Mouse (Mus musculus) stomach, embryonic 15.5 days (tissue): ENCODE measurements at regions not wholly inside any gene's neighbourhood (a gene's known extent, or its start where the extent isn't known, plus 50 kb on each side); places are given as distances from the start of the nearest gene placed in this dataset.

Source experiments
- ATAC-seq: fragments of 200-750 bp; cut with Nextera tagmentation; 2 replicates; pipeline ENCODE4 v1.8.0; 2017; ENCODE audit warnings: low read depth, moderate number of reproducible peaks, moderate TSS enrichment; ENCODE audit not compliant: insufficient read depth, low FRiP score
- H3K27ac ChIP-seq: fragments of 300-500 bp; sonication (generic); 2 replicates; pipeline ENCODE4 v1.5.1; 2015; ENCODE audit warnings: mild to moderate bottlenecking, inconsistent platforms
- H3K27me3 ChIP-seq: fragments of 300-500 bp; sonication (generic); replicated peaks from 2 replicates; pipeline ENCODE4 v1.6.1; 2015; ENCODE audit warnings: inconsistent platforms
- H3K36me3 ChIP-seq: fragments of 300-500 bp; sonication (generic); 2 replicates; pipeline ENCODE4 v1.6.1; 2015; ENCODE audit warnings: inconsistent platforms
- H3K4me1 ChIP-seq: fragments of 300-500 bp; sonication (generic); 2 replicates; pipeline ENCODE4 v1.6.1; 2015; ENCODE audit warnings: inconsistent platforms
- H3K4me2 ChIP-seq: fragments of 300-500 bp; sonication (generic); 2 replicates; pipeline ENCODE4 v1.6.1; 2015; ENCODE audit warnings: mild to moderate bottlenecking, inconsistent platforms
- H3K4me3 ChIP-seq: fragments of 300-500 bp; sonication (generic); replicated peaks from 2 replicates; pipeline ENCODE4 v1.5.1; 2015; ENCODE audit warnings: inconsistent platforms
- H3K9ac ChIP-seq: fragments of 300-500 bp; sonication (generic); 2 replicates; pipeline ENCODE4 v1.6.1; 2015; ENCODE audit warnings: inconsistent platforms
- H3K9me3 ChIP-seq: fragments of 300-500 bp; sonication (generic); 2 replicates; pipeline ENCODE4 v1.6.1; 2016; ENCODE audit warnings: inconsistent platforms
- WGBS: fragments of 180-500 bp; shearing (Covaris S2); methylation state at CpG from one replicate; pipeline ENCODE4 v1.1.7; 2015; 5-methylcytosine and 5-hydroxymethylcytosine counted together

DNA sequence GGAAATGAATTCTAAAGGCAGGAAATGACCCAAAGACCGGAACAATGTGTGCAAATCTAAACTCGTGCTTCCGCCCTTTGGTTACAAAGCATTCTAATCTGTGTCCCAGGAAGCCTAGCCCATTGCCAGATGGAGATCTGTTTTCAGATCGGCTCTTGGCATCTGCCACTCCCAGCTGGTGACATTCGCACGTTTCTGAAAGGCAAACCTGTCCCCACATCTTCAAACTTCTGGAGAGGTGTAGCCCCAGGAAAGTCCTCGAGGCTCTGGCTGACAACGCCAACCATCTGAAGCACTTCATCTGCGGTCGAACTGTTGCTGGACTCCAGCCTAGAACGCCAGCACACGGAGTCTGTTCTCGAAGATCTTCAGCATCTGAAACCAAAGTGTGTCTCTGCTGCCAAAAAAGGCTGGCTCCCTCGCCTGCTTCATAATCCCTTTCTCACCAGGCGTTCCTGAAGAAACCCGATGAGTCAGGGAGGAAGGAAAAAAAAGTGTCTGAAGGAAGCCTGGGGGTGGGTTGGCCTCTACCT, 73.2 kb upstream of the Map4k3 start:
- ATAC-seq = no peak
- H3K9ac ChIP-seq = no peak overlapping the region

GRCm38 (mm10) chr17:80800877-80801276, 72.6 kb upstream of the Map4k3 start:
- 0 out of 2 replicates have a peak overlapping the region, but pooled peaks have one; percentile 2 for H3K4me3 ChIP-seq
- H3K9ac ChIP-seq = no peak overlapping the region
- peak overlapping the region; percentile 88 for H3K27ac ChIP-seq
- 67% methylated on average over 13 of the region's 13 CpGs for WGBS
- H3K27me3 ChIP-seq = no peaks in the 10 kb centered on the region
- peak; percentile 38; the same call in 1 of the 2 replicates for ATAC-seq
- peaks cover 20% of the 10 kb centered on the region for H3K4me1 ChIP-seq
- no peaks in the 10 kb centered on the region for H3K9me3 ChIP-seq
- H3K4me2 ChIP-seq = peak overlapping the region; percentile 43
- H3K36me3 ChIP-seq = no peaks in the 10 kb centered on the region

More for the DNA sequence above, 73.2 kb upstream of the Map4k3 start:
- Histone ChIP-seq H3K27me3 (no peaks in the 10 kb centered on the region), H3K27ac (peak overlapping the region; percentile 88), H3K9me3 (no peaks in the 10 kb centered on the region), H3K36me3 (no peaks in the 10 kb centered on the region), H3K4me3 (0 out of 2 replicates have a peak overlapping the region, but pooled peaks have one; percentile 5), H3K4me1 (peaks cover 20% of the 10 kb centered on the region), H3K4me2 (peak overlapping the region; percentile 43)
- 13% methylated on average over 16 of the region's 16 CpGs for WGBS

GRCm38 (mm10) chr17:80800454-80800853, 72.2 kb upstream of the Map4k3 start:
- Histone ChIP-seq H3K9ac (no peak overlapping the region), H3K27me3 (no peaks in the 10 kb centered on the region), H3K27ac (peak overlapping the region; percentile 88), H3K4me3 (no peak overlapping the region), H3K36me3 (no peaks in the 10 kb centered on the region), H3K4me2 (no peak overlapping the region), H3K9me3 (no peaks in the 10 kb centered on the region), H3K4me1 (peaks cover 20% of the 10 kb centered on the region)
- ATAC-seq = no peak
- WGBS = 66% methylated on average over 5 of the region's 5 CpGs

GRCm38 (mm10) chr17:80799061-80799460, 70.8 kb upstream of the Map4k3 start:
- 89% methylated on average over 6 of the region's 6 CpGs for WGBS
- Histone ChIP-seq H3K4me1 (peaks cover 20% of the 10 kb centered on the region), H3K36me3 (no peaks in the 10 kb centered on the region), H3K4me3 (no peak overlapping the region), H3K9ac (no peak overlapping the region), H3K27ac (no peak overlapping the region), H3K9me3 (no peaks in the 10 kb centered on the region), H3K4me2 (no peak overlapping the region), H3K27me3 (no peaks in the 10 kb centered on the region)
- ATAC-seq = no peak

GRCm38 (mm10) chr17:80798281-80798980, 70.1 kb upstream of the Map4k3 start:
- H3K4me1 ChIP-seq = peaks cover 19% of the 10 kb centered on the region
- no peaks in the 10 kb centered on the region for H3K36me3 ChIP-seq
- no peak for ATAC-seq
- 80% methylated on average over 6 of the region's 6 CpGs for WGBS
- H3K27me3 ChIP-seq = no peaks in the 10 kb centered on the region
- H3K27ac ChIP-seq = no peak overlapping the region
- no peak overlapping the region for H3K4me2 ChIP-seq
- H3K9me3 ChIP-seq = no peaks in the 10 kb centered on the region
- no peak overlapping the region for H3K9ac ChIP-seq
- H3K4me3 ChIP-seq = no peak overlapping the region

DNA sequence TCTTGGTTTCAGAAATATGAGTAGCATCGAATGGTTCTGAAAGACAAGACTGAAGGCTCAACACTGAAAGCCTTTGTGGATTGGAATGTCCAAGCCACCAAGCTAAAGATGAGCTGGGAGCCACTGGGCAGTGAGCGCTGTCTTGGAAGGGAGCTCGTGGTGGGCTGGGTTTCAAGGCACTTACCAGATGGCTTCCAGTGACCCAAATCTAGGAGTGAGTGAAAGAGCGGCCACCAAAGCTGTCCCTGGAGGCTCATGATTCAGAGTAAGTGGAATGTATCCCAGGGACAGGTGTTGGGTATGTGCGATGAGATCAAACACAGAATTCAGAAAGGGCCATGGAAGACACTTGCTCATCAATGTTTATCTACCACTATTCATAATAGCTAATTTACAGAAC, 68.5 kb upstream of the Map4k3 start:
- WGBS = 90% methylated on average over 5 of the region's 5 CpGs
- no peak overlapping the region for H3K27ac ChIP-seq
- ATAC-seq = no peak
- H3K36me3 ChIP-seq = no peaks in the 10 kb centered on the region
- no peak overlapping the region for H3K4me2 ChIP-seq
- no peaks in the 10 kb centered on the region for H3K9me3 ChIP-seq
- H3K4me1 ChIP-seq = 0 out of 2 replicates have a peak, but pooled peaks cover 12% of the 10 kb centered on the region
- no peak overlapping the region for H3K9ac ChIP-seq
- H3K27me3 ChIP-seq = no peaks in the 10 kb centered on the region
- H3K4me3 ChIP-seq = no peak overlapping the region

DNA sequence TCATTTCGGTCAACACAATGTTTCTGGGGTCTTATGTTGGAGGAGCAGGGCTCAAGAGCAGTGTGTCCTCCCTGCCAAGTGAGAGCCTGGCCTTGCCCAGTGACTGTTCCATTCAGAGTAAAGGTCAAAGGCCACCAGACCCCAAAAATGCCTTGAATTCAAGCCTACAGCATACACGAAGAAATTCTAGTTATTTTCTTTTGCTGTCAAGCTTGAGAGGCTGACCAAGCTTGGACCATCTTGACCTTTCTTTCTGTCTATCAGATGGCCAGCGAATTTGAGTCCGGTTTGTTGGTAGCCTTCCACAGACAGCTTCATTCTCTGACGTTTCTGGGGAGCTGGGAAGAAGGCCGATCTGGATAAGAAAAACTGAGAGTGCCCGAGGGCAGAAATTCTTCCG, 68.1 kb upstream of the Map4k3 start:
- H3K27me3 ChIP-seq = no peaks in the 10 kb centered on the region
- H3K36me3 ChIP-seq = no peaks in the 10 kb centered on the region
- H3K4me3 ChIP-seq = no peak overlapping the region
- no peak for ATAC-seq
- no peak overlapping the region for H3K27ac ChIP-seq
- 86% methylated on average over 8 of the region's 8 CpGs for WGBS
- no peak overlapping the region for H3K9ac ChIP-seq
- H3K4me1 ChIP-seq = 0 out of 2 replicates have a peak, but pooled peaks cover 10% of the 10 kb centered on the region
- H3K4me2 ChIP-seq = no peak overlapping the region
- H3K9me3 ChIP-seq = no peaks in the 10 kb centered on the region

DNA sequence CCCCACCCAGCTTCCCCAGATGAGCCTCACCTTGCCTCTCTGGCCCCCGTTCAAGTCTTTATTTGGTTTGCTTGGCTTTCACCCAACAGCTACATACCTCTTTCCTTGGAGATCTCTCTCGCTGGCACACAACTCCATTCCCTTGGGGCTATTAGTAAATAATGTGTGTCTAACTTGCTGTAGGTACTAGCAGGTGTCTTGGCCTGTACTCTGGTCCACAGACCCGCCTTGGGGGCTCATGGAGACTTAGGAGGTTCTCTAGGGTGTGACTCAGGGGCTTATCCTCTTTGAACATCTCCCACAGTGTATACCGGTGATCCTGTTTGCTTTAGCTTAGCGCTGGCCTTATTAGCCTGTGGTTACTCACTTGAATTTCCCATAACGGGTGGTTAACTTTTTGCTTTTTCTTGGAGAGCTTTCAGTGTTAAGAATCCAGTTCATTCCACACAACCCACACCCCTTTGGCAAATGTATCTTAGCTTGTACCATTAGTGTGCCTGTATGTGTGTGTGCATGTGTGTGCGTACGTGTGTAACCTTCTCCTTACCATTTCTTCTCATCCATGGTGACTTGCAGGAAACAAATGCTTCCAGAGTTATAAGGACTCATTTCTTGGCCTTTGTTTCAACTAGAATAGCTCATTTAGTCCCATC, 67.3 kb upstream of the Map4k3 start:
- WGBS = 59% methylated on average over 8 of the region's 8 CpGs
- H3K9ac ChIP-seq = no peak overlapping the region
- H3K27me3 ChIP-seq = no peaks in the 10 kb centered on the region
- ATAC-seq = no peak
- H3K27ac ChIP-seq = no peak overlapping the region
- no peaks in the 10 kb centered on the region for H3K36me3 ChIP-seq
- H3K4me1 ChIP-seq = 0 out of 2 replicates have a peak, but pooled peaks cover 2% of the 10 kb centered on the region
- no peak overlapping the region for H3K4me2 ChIP-seq
- H3K4me3 ChIP-seq = no peak overlapping the region
- H3K9me3 ChIP-seq = no peaks in the 10 kb centered on the region

GRCm38 (mm10) chr17:80792605-80793004, 64.3 kb upstream of the Map4k3 start:
- Histone ChIP-seq H3K4me2 (no peak overlapping the region), H3K27ac (no peak overlapping the region), H3K4me1 (no peaks in the 10 kb centered on the region), H3K36me3 (no peaks in the 10 kb centered on the region), H3K4me3 (no peak overlapping the region), H3K9ac (no peak overlapping the region), H3K9me3 (no peaks in the 10 kb centered on the region), H3K27me3 (no peaks in the 10 kb centered on the region)
- 74% methylated on average over 4 of the region's 4 CpGs for WGBS
- no peak for ATAC-seq

DNA sequence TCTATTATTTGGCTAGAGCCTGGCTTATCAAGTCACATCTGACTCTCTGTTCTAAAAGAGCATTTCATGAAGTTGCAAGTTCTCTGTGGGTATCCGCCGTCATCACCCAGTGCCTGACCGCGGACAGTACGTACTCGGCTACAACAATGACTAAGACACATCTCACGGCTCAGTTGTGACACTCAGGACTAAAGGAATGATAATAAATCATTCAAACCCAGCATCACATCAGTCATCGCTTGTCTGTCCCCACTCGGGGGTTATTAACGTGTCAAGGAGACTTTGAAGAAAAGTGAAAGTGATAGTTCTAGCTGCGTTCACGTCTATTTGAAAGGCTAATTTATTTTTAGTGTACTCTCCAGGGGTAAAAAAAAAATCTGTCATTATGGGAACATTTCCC, 61.4 kb upstream of the Map4k3 start:
- Histone ChIP-seq H3K4me3 (no peak overlapping the region), H3K27ac (no peak overlapping the region), H3K27me3 (no peaks in the 10 kb centered on the region), H3K4me1 (peaks cover 20% of the 10 kb centered on the region; the same call in 1 of the 2 replicates), H3K9me3 (no peaks in the 10 kb centered on the region), H3K36me3 (no peaks in the 10 kb centered on the region), H3K9ac (no peak overlapping the region), H3K4me2 (no peak overlapping the region)
- 72% methylated on average over 12 of the region's 12 CpGs for WGBS
- no peak for ATAC-seq

DNA sequence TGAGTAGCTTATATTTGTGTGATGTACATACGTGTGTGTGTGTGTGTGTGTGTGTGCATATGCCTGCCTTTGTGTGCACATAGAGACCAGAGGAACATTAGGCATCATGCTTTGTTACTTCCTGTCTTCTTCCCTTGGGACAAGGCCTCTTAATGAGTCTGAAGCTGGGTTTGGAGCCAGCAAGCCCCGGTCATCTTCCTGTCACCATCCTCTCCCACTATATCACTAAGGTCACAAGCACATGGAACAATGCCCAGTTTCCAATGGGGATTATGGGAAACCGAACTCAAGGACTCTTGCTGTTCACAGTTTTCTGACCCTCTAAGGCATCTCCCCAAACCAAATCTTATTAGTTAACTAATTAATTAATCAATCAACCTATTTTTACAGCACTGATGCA, 60.7 kb upstream of the Map4k3 start:
- H3K27ac ChIP-seq = no peak overlapping the region
- H3K9me3 ChIP-seq = no peaks in the 10 kb centered on the region
- no peaks in the 10 kb centered on the region for H3K36me3 ChIP-seq
- no peaks in the 10 kb centered on the region for H3K27me3 ChIP-seq
- H3K4me1 ChIP-seq = peaks cover 20% of the 10 kb centered on the region; the same call in 1 of the 2 replicates
- no peak overlapping the region for H3K4me3 ChIP-seq
- no peak overlapping the region for H3K9ac ChIP-seq
- no peak for ATAC-seq
- 73% methylated on average over 3 of the region's 3 CpGs for WGBS
- no peak overlapping the region for H3K4me2 ChIP-seq

- Histone ChIP-seq H3K27ac (peak overlapping the region; percentile 73), H3K4me1 (peaks cover 20% of the 10 kb centered on the region; the same call in 1 of the 2 replicates), H3K4me3 (no peak overlapping the region), H3K27me3 (no peaks in the 10 kb centered on the region), H3K9ac (no peak overlapping the region), H3K4me2 (no peak overlapping the region), H3K36me3 (no peaks in the 10 kb centered on the region), H3K9me3 (no peaks in the 10 kb centered on the region)
- peak; percentile 48; the same call in 1 of the 2 replicates for ATAC-seq
- 14% methylated on average over 2 of the region's 2 CpGs for WGBS
Measured at GRCm38 (mm10) chr17:80786858-80787257, 58.6 kb upstream of the Map4k3 start.
